Mouse (Mus musculus) bone marrow, adult 2 months (tissue): Measurements from ENCODE around the gene Gm10153. TPM values are rescaled to one million over a fixed set of nuclear protein-coding genes. Genes with fewer than 3 reads are reported as not detected.
"Not testable (repeated sequence)": the region's sequence is repeated elsewhere in the genome, so short reads cannot be mapped to it uniquely, and the experiment has no call there.

Experiments
- H3K27ac ChIP-seq: fragments of 200-500 bp; 2 replicates; pipeline ENCODE4 v1.5.1; 2012; ENCODE audit warnings: low read depth, mild to moderate bottlenecking, control low read depth, inconsistent platforms, low read length; ENCODE audit not compliant: control insufficient read depth, poor library complexity, insufficient read depth
- H3K4me1 ChIP-seq: fragments of 200-500 bp; 2 replicates; pipeline ENCODE4 v1.6.1; 2011; ENCODE audit warnings: low read length; ENCODE audit not compliant: control insufficient read depth, insufficient read depth
- H3K4me3 ChIP-seq: fragments of 200-500 bp; replicated peaks from 2 replicates; pipeline ENCODE3; 2011; ENCODE audit warnings: mild to moderate bottlenecking, low read depth, low read length, control low read depth; ENCODE audit not compliant: control insufficient read depth
- CTCF ChIP-seq: fragments of 200-500 bp; IDR thresholded peaks from 2 replicates; pipeline ENCODE4 v1.5.1; 2011; ENCODE audit warnings: low read length, control low read depth; ENCODE audit not compliant: control insufficient read depth, insufficient read depth
- POLR2A ChIP-seq: fragments of 200-500 bp; IDR thresholded peaks from 2 replicates; pipeline ENCODE4 v1.6.1; 2011; ENCODE audit warnings: low read depth, mild to moderate bottlenecking, control low read depth, low read length, borderline replicate concordance; ENCODE audit not compliant: control insufficient read depth
- WGBS: fragments of 180-500 bp; shearing (Covaris S2); methylation state at CpG from one replicate; pipeline ENCODE4 v1.1.7; 2018; 5-methylcytosine and 5-hydroxymethylcytosine counted together
- polyA plus RNA-seq: library from polyadenylated mRNA; stranded (reverse); fragments of >200 nt; gene quantifications from 2 replicates; pipeline ENCODE4 v1.2.4, GENCODE M21; 2011; ENCODE audit warnings: low replicate concordance; ENCODE audit not compliant: missing spikeins, insufficient read depth, insufficient read length

The Gm10153 gene
- not detected in 2 replicates for polyA plus RNA-seq

DNA sequence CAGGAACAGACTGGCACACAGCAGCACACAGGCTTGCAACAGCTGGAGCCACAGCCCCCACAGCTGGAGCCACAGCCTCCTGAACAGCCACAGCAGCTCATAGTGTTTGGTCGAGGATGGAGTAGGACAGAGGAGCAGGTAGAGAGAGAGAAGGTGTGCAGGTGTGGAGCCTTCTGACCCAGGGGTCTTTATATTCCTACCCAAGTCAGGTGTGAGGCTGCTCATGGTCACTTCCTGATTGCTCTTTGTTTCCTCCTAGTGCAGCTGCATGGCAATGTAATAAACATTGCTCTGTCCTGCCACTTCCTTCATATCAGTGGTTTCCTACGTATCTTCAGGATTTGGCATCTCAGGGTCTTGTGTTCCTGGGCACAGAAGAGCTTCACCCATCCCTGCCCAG lies at the start of gene Gm10153:
TSS of gene Gm10153 (minus strand) at position 101 of the 400 bp plus-strand sequence.
- no peak within 1 kb of the TSS for H3K27ac ChIP-seq
- TF ChIP-seq CTCF (no peak), POLR2A (no peak)
- H3K4me3 ChIP-seq = no peak within 1 kb of the TSS
- 33% methylated on average over 2 of the region's 2 CpGs for WGBS
- H3K4me1 ChIP-seq = no peaks in the 10 kb centered on the region

DNA sequence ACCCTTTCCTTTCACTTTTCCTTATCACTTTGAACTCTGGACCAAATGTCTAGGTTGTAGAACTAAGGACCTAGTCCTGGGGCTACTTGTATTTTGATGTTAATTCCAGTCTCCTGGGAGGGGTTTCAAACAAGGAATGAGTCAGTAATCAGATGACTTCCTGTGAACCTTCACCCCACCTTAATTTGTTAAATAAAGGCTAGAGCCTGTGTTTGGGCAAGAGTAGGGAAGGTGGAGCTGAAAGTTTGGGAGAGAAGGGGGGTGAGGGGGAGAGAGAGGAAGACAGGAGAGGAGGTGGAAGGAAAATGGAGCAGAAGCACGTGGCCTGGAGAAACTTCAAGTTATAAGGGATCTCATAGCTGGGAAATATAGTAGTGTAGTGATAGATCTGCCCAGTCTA lies 41.4 kb upstream of the Gm10153 start:
- Histone ChIP-seq H3K4me1 (no peaks in the 10 kb centered on the region), H3K4me3 (no peak overlapping the region), H3K27ac (no peak overlapping the region)
- WGBS = 47% methylated on average over 1 of the region's 1 CpGs
- no peak for TF ChIP-seq CTCF
- TF ChIP-seq POLR2A = no peak

DNA sequence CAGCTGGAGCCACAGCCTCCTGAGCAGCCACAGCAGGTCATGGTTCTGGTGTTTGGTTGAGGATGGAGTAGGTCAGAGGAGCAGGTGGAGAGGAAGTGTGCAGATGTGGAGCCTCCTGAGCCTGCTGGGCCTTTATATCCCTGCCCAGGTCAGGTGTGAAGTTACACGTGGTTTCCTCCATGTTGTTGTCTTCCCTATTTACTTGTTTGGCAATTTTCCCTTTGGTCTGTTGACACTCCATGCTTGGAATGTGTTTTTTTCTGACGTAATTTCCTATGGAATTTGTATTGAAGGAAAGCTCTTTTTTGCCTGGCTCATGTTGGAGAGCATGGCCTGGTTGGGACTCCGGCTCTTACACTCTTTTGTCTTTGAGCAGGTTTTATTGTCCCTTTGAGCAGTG lies 39.7 kb upstream of the Gm10153 start, which contains the start of gene Krtap5-5:
TSS of gene Krtap5-5 (minus strand) at position 101 of the 400 bp plus-strand sequence.
- not testable (repeated sequence) for H3K4me3 ChIP-seq, H3K27ac ChIP-seq, H3K4me1 ChIP-seq
- WGBS = 56% methylated on average over 3 of the region's 3 CpGs

DNA sequence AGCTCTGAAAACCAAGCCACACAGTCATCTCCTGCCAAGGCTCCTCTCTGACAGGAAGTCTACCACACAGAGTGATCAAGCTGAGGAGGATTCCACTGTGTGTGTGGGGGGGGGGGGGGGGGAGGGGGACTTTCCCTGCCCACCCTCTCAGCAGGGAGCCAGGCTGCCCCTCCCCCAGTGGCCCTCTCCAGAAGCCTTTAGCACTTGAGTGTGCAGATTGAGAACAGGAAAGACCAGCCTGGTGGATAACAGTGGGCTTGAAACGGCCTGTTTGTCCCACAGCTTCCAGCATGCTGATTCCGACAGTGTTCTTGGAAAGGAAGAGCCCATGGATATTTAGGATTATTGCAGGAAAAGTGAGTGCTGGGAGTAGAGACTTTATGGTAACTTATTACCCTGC lies 34.3 kb upstream of the Gm10153 start:
- Histone ChIP-seq H3K4me3 (no peak overlapping the region), H3K27ac (no peak overlapping the region), H3K4me1 (no peaks in the 10 kb centered on the region)
- TF ChIP-seq CTCF (no peak), POLR2A (no peak)
- 47% methylated on average over 2 of the region's 2 CpGs for WGBS

DNA sequence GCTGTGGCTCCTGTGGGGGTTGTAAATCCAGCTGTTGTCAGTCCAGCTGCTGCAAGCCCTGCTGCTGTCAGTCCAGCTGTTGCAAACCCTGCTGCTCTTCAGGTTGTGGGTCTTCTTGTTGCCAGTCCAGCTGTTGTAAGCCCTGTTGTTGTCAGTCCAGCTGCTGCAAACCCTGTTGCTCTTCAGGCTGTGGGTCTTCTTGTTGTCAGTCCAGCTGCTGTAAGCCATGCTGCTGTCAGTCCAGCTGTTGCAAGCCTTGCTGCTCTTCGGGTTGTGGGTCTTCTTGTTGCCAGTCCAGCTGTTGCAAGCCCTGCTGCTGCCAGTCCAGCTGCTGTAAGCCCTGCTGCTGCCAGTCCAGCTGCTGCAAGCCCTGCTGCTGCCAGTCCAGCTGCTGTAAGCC lies 21.9 kb upstream of the Gm10153 start:
- WGBS = 40% methylated on average over 1 of the region's 1 CpGs
- not testable (repeated sequence) for H3K4me3 ChIP-seq, H3K4me1 ChIP-seq, H3K27ac ChIP-seq

DNA sequence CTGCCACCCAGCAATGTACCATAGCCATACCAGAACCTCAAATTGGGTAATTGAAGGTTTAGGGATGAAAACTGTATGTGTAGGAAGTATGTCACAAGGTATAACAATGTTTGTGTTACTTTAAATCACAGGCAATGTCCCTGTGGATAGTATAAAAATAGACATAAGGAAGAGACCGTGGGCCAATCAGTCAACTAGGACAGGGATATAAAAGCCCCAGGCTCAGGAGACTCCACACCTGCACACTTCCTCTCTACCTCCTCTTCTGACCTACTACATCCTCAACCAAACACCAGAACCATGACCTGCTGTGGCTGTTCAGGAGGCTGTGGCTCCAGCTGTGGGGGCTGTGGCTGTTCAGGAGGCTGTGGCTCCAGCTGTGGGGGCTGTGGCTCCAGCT lies 21.4 kb upstream of the Gm10153 start, which contains the start of gene Gm7579:
TSS of gene Gm7579 (plus strand) at position 301 of the 400 bp plus-strand sequence.
- Histone ChIP-seq H3K4me1 (no peaks in the 10 kb centered on the region), H3K4me3 (no peak within 1 kb of the TSS), H3K27ac (no peak within 1 kb of the TSS)
- TF ChIP-seq POLR2A (no peak), CTCF (no peak)
- 53% methylated on average over 1 of the region's 1 CpGs for WGBS

DNA sequence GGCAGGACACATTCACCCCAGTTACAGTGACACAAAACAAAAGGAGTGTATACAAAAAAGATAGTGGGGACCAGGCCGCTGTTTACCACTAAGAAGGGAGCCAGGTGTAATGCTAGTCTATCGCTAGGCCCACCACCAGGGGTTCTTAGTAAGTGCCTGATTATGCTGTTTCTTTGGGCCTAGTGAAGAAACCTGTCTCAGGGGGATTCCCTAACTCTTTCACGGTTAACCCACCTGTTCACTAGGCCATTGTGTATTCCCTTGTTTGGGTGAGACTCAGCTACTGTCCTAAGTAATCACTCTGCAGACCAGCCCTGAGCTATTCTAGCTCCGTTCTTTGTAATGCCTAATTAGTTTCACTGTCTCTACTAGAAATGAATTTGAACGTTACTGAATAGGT lies 16.7 kb upstream of the Gm10153 start:
- not testable (repeated sequence) for H3K27ac ChIP-seq, H3K4me3 ChIP-seq
- 79% methylated on average over 5 of the region's 5 CpGs for WGBS

DNA sequence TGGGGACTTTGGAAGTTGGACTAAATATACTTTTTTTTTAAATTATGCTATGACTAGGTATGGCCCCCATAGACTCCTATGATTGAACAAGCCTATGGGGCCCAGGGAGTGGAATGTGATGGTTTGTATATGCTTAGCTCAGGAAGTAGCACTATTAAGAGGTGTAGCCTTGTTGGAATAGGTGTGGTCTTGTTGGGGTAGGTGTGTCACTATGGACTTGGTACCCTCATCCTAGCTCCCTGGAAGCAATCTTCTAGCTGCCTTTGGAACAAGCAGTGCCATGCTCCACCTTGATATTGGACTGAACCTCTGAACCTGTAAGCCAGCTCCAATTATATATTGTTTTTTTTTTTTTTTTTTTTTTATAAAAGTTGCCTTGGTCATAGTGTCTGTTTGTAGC lies 15.3 kb upstream of the Gm10153 start:
- TF ChIP-seq POLR2A = no peak
- TF ChIP-seq CTCF = no peak
- H3K4me3 ChIP-seq = no peak overlapping the region
- no peak overlapping the region for H3K27ac ChIP-seq
- H3K4me1 ChIP-seq = no peaks in the 10 kb centered on the region

More for the DNA sequence above, 16.7 kb upstream of the Gm10153 start:
- H3K4me1 ChIP-seq = not testable (repeated sequence)

DNA sequence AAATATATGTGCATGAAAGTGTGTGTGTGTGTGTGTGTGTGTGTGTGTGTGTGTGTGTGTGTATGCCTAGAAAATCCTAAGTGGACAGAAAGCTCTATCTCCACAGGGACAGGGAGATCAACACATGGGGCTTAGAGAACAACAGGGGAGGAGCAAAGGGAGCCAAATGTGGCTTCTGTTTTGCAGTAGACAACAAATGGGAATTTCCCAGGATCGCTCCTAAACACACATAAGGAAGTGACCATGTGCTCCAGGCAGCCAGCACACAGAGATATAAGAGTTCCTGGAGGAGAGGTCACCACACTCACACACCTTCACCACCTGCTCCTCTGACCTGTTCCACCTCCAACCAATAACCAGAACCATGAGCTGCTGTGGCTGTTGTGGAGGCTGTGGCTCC lies 10.9 kb upstream of the Gm10153 start, which contains the start of gene Krtap5-3:
TSS of gene Krtap5-3 (plus strand) at position 301 of the 400 bp plus-strand sequence.
- no peak within 1 kb of the TSS for H3K27ac ChIP-seq
- no peak within 1 kb of the TSS for H3K4me3 ChIP-seq
- TF ChIP-seq POLR2A = no peak
- TF ChIP-seq CTCF = no peak
- no peaks in the 10 kb centered on the region for H3K4me1 ChIP-seq
- WGBS = 58% methylated on average over 1 of the region's 1 CpGs

DNA sequence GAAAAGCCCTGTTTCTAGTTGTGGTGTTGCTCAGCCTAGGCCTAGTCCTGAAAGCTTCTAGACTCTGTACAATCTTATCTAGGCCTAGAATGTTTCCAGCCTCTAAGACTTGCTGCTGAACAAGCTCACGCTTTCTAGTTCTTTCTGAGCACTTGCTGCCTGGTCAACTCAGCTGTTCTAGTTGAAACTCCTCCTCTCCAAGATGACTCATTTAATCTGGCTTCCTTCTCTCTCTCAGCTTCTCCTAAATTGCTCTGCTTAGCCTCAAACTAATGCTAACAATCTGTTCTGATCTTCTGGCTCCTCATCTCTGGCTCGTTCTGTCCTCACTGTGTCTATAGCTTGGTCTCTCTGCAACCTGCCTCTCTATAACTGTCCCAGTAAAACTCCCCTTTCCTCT lies 8.6 kb upstream of the Gm10153 start:
- WGBS = 64% methylated on average over 2 of the region's 2 CpGs
- TF ChIP-seq CTCF (no peak), POLR2A (no peak)

More for the DNA sequence above, 8.6 kb upstream of the Gm10153 start:
- Histone ChIP-seq H3K27ac (no peak overlapping the region), H3K4me3 (no peak overlapping the region), H3K4me1 (no peaks in the 10 kb centered on the region)
